Mouse (Mus musculus): ENCODE measurements around the gene Sept7. TPM values are rescaled to one million over a fixed set of nuclear protein-coding genes. Genes with fewer than 3 reads are reported as not detected.
"Not testable (repeated sequence)": the region's sequence is repeated elsewhere in the genome, so short reads cannot be mapped to it uniquely, and the experiment has no call there.

The Sept7 gene
- total and polyA plus RNA-seq, 2 experiments from 2014 or later: 137 to 249 TPM

DNA sequence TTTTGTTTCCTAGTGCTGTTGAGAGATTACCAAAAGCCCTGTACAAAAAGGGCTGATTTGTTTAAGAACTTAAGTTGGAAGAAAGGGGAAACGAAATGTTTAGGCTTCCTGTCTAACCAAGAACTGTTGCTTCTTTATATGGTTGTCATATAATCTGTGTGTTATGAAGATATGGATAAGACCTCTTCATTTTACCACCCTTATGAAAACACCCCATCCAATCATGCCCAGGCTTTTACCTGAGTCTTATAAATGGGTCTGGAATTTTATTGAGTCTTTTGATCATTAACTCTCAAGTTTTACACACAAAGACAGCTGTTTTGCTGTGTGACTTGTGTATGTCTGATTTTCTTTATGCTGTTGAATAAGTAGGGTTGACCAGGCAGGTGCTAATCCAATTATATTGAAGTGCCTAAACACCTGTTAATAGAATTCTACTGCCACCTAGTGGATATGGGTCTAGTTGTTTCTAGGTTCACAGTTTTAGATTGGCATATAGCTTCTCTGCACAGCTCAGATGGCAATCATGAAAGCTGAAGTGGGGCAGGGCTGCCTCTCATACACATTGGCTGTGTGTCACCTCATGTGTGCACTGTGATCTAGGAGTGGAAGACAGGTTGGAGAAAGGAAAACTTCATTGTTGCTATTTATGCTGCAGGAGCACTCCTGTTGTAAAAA, 57.4 kb downstream of the Sept7 start:
- TF ChIP-seq CTCF (IDR thresholded peaks at IDR 0.05): peak; percentile 83
- no peaks in the 10 kb centered on the region for H3K9me3 ChIP-seq (ENCODE audit: low read length)
- H3K4me3 ChIP-seq (ENCODE audit: low read depth, low read length): no peak overlapping the region
- no peak overlapping the region for H3K4me2 ChIP-seq (ENCODE audit: low read depth, low read length, poor library complexity, severe bottlenecking)
- ATAC-seq (ENCODE audit: low FRiP score): peak; percentile 63
- no peak overlapping the region for H3K9ac ChIP-seq (replicated peaks; ENCODE audit: low read length, poor library complexity, severe bottlenecking)
- peak; percentile 90 for DNase-seq (ENCODE audit: low spot score)
- H3K27me3 ChIP-seq (ENCODE audit: insufficient read depth, low read length): no peaks in the 10 kb centered on the region
- H3K27ac ChIP-seq (ENCODE audit: low read depth, low read length): no peak overlapping the region
- H3K36me3 ChIP-seq (ENCODE audit: insufficient read depth, low read length): peaks cover 10% of the 10 kb centered on the region
- WGBS: 76% methylated on average over 1 of the region's 1 CpGs
- H3K4me1 ChIP-seq (ENCODE audit: insufficient read depth, low read length): no peaks in the 10 kb centered on the region

GRCm38 (mm10) chr9:25314304-25314703, 62.1 kb downstream of the Sept7 start:
- Histone ChIP-seq H3K9ac (replicated peaks; ENCODE audit: low read length, poor library complexity, severe bottlenecking) (no peak overlapping the region), H3K27ac (ENCODE audit: low read depth, low read length) (no peak overlapping the region), H3K27me3 (ENCODE audit: insufficient read depth, low read length) (no peaks in the 10 kb centered on the region), H3K4me2 (ENCODE audit: low read depth, low read length, poor library complexity, severe bottlenecking) (no peak overlapping the region), H3K4me3 (ENCODE audit: low read depth, low read length) (no peak overlapping the region), H3K9me3 (ENCODE audit: low read length) (no peaks in the 10 kb centered on the region), H3K4me1 (ENCODE audit: insufficient read depth, low read length) (no peaks in the 10 kb centered on the region), H3K36me3 (ENCODE audit: insufficient read depth, low read length) (no peaks in the 10 kb centered on the region)
- WGBS: 89% methylated on average over 4 of the region's 4 CpGs
- DNase-seq (ENCODE audit: low spot score) (no peak), ATAC-seq (ENCODE audit: low FRiP score) (no peak)
- TF ChIP-seq CTCF (IDR thresholded peaks at IDR 0.05): no peak

DNA sequence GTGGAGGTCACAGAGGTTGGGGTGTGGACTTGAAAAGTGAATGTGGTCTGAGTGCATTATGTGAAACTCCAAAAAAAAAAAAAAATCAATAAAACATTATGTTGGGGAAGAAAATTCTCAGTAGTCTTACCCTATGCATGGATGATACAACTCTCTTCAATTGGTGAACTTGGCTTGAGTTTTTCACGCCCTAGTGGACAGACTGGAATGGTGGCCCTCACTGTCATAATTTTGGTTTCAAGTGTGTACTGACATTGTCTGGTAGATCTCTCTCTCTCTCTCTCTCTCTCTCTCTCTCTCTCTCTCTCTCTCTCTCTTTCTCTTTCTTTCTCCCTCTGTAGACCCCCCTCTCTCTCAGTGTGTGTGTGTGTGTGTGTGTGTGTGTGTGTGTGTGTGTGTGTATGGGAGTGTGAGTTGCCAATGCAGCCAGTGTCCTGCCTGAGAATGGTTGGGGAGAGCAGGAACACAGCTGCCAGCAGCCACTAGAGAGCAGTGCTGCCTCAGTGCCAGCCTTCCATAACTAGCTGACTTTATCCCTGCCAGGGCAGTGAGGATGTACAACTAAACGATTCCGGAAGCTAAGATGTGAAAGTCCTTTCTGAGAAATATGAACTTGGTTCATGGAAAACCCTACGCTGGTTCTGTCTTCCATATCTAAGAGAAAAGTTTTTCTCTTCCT, 65.7 kb downstream of the Sept7 start:
- peak; percentile 90 for ATAC-seq (ENCODE audit: low FRiP score)
- 57% methylated on average over 4 of the region's 4 CpGs for WGBS
- Histone ChIP-seq H3K4me2 (ENCODE audit: low read depth, low read length, poor library complexity, severe bottlenecking) (no peak overlapping the region), H3K9me3 (ENCODE audit: low read length) (no peaks in the 10 kb centered on the region), H3K27me3 (ENCODE audit: insufficient read depth, low read length) (no peaks in the 10 kb centered on the region), H3K4me3 (ENCODE audit: low read depth, low read length) (no peak overlapping the region), H3K4me1 (ENCODE audit: insufficient read depth, low read length) (no peaks in the 10 kb centered on the region), H3K36me3 (ENCODE audit: insufficient read depth, low read length) (no peaks in the 10 kb centered on the region), H3K27ac (ENCODE audit: low read depth, low read length) (no peak overlapping the region), H3K9ac (replicated peaks; ENCODE audit: low read length, poor library complexity, severe bottlenecking) (no peak overlapping the region)
- TF ChIP-seq CTCF (IDR thresholded peaks at IDR 0.05): peak; percentile 91
- DNase-seq (ENCODE audit: low spot score): peak; percentile 85

DNA sequence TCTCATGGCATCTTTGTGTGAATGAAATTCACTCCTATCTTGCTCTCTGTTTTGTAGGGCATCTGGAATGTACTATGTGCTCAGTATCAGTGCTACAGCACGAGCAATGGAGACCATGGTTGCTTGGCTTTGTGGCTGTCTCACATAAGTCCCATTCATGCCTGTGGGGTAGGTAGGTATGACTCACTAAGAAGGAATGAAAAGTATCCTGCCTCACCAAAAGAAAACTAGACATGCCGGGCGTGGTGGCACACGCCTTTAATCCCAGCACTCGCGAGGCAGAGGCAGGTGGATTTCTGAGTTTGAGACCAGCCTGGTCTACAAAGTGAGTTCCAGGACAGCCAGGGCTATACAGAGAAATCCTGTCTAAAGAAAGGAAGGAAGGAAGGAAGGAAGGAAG, 67.4 kb downstream of the Sept7 start:
- H3K27ac ChIP-seq (ENCODE audit: low read depth, low read length); H3K27me3 ChIP-seq (ENCODE audit: insufficient read depth, low read length); H3K36me3 ChIP-seq (ENCODE audit: insufficient read depth, low read length); DNase-seq (ENCODE audit: low spot score); ATAC-seq (ENCODE audit: low FRiP score); H3K9ac ChIP-seq (replicated peaks; ENCODE audit: low read length, poor library complexity, severe bottlenecking); H3K4me1 ChIP-seq (ENCODE audit: insufficient read depth, low read length); H3K4me3 ChIP-seq (ENCODE audit: low read depth, low read length); H3K9me3 ChIP-seq (ENCODE audit: low read length); H3K4me2 ChIP-seq (ENCODE audit: low read depth, low read length, poor library complexity, severe bottlenecking): not testable (repeated sequence)
- 91% methylated on average over 6 of the region's 6 CpGs for WGBS

DNA sequence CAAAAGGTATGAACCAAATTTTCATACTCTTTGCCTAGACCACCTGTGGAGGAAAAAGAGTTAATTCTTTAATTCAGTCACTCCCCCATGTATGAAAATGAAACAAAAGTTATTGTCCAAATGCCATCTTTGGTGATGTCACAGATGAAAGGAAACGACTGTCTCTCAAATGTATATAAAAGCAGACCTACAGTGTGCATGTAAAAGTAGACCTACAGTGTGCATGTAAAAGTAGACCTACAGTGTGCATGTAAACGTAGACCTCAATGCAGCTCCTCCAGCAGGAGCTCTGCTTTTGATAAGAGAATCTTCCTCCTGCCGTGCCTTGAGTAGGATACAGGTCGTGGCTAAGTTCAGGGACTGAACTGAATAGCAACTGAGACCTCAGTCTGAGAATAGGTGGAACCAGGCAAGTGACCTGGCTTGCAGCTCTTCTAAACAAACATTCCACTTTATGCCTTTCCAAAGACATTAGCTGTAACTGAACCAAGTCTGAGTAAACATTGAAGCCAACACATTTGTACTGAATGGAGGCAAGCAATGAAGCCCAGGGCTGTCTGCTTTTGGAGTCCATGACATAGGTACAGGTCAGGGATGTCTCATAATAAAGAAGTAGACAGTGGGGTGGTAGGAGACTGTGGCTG, 75.6 kb downstream of the Sept7 start:
- no peak for TF ChIP-seq CTCF (IDR thresholded peaks at IDR 0.05)
- DNase-seq (ENCODE audit: low spot score): no peak

More for the DNA sequence above, 75.6 kb downstream of the Sept7 start:
- Histone ChIP-seq H3K27me3 (ENCODE audit: insufficient read depth, low read length) (no peaks in the 10 kb centered on the region), H3K4me3 (ENCODE audit: low read depth, low read length) (no peak overlapping the region), H3K9me3 (ENCODE audit: low read length) (no peaks in the 10 kb centered on the region), H3K27ac (ENCODE audit: low read depth, low read length) (no peak overlapping the region), H3K9ac (replicated peaks; ENCODE audit: low read length, poor library complexity, severe bottlenecking) (no peak overlapping the region), H3K4me1 (ENCODE audit: insufficient read depth, low read length) (no peaks in the 10 kb centered on the region), H3K4me2 (ENCODE audit: low read depth, low read length, poor library complexity, severe bottlenecking) (no peak overlapping the region), H3K36me3 (ENCODE audit: insufficient read depth, low read length) (no peaks in the 10 kb centered on the region)
- WGBS: 89% methylated on average over 4 of the region's 4 CpGs
- ATAC-seq (ENCODE audit: low FRiP score): no peak
